Mouse (Mus musculus): ENCODE measurements around the gene Ikzf4.
A peak's percentile ranks its signal among the peaks of the same experiment; 100 is the strongest.

Gene Ikzf4

DNA sequence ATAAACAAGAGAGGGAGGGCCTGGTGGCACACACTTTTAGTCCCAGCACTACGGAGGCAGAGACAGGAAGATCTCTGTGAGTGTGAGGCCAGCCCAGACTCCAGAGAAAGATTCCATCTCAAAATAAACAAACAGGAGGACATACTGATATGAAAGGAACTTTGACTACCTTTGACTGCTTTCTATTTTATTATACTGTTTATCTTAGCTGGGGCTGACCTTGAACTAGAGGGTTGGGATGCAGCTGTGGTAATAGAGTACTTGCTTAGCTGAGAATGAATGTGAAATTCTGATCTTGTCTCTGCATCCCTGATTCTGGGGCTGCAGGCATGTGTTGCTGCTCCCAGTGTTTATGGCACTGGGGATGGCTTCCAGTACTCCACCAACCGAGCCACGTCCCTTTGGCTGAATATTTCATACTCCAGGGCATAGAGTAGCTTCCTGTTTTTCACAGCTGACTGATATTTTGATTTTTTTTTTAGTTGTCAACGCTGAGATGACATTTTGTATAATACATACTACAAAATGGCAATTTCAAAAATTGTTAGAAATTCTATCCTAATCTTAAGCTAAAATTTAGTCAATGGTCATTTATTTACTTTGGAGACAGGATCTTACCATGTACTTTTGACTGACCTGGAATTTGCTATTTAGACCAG, 43.2 kb downstream of the Ikzf4 start:
- DNase-seq: no peak

DNA sequence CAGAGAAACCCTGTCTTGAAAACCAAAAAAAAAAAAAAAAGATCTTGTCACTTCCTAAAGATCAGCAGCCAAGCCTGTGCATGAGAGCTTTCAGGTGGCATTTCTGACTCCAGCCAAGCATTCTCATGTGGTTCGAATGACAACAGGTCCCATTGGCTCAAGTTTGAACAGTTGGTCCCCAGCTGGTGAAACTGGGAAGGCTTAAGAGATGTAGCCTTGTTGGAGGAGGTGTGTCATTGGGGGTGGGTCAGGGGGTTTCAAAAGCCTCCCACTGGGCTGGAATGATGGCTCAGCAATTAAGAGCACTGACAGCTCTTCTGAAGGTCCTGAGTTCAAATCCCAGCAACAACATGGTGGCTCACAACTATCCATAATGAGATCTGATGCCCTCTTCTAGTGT, 44.3 kb downstream of the Ikzf4 start:
- DNase-seq: no peak

DNA sequence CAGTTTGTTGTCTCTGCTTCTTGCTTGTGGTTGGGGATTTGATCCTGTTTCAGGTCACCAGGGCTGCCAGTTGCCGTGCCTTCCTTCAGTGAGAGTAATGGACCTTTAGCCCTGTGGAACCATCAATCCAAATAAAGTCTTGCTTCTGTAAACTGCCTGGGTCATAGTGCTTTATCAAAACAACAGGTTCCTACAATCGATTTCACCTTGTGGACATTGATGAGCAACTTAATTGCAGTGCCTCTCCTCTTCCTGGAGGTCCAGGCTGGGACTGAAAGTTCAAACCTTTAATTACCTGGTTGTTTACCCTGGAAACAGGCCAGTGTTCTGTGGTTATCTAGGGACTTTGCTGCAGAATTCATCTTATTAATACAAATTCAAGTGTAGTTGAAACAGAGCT, 47.3 kb downstream of the Ikzf4 start:
- no peak for DNase-seq

DNA sequence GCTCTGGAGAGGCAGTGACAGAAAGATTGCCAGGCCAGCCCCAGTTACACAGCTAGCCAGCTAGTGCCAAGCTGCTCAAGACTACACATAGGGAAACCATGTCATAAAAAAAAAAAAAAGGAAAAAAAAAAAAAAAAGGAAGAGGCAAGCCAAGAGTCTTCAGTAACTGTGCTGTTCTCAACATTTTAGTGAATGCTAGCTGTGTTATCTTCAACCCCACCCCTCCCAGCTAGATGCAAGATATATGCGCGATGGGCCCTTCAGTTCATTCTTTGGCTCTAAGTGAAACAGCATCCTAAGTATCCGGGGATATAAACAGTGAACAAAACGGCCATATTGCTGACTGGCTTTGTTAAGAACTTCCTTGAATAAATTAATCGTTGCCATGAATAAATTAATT, 53.0 kb downstream of the Ikzf4 start:
- DNase-seq: no peak

DNA sequence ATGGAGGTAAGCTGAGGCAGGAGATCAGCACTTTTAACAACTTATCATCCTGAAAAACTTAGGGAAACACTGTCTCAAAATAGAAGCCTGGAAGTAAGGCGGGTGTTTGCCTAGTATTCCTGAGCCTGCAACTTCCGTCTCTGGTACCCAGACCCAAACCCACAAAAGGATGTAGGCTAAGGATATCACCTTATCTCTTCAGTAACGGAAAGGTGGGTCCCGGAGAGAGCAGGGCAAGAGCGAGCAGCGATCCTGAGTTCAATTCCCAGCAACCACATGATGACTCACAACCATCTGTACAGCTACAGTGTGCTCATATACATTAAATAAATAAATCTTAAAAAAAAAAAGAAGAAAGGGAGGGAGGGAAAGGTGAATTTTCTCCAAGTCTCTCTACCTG, 54.4 kb downstream of the Ikzf4 start:
- DNase-seq: no peak

DNA sequence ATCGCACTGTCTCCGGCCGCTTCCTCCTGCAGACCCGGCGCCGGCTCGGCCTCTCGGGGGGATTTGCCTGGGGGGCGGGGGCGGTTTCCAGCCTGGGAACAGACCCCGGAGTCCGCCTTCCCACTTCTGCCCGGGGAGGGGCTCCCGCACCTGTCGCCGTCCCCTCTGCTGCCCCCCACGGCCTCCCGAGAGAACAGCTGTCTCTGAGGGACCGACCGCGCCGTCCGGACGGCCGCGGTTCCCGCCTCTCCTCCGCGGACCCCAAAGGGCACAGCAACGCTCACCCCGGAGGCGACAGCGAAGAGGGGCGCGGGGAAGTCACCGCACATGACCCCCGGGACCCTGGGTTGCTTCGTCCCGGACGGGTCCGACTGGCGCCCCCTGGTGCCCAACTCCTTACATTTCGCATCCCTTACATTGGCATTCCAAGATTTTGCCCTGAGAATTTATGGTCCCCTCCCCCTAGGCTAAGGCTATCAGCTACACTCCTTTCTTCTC, 55.5 kb downstream of the Ikzf4 start:
- DNase-seq: peak; percentile 22 to 73

DNA sequence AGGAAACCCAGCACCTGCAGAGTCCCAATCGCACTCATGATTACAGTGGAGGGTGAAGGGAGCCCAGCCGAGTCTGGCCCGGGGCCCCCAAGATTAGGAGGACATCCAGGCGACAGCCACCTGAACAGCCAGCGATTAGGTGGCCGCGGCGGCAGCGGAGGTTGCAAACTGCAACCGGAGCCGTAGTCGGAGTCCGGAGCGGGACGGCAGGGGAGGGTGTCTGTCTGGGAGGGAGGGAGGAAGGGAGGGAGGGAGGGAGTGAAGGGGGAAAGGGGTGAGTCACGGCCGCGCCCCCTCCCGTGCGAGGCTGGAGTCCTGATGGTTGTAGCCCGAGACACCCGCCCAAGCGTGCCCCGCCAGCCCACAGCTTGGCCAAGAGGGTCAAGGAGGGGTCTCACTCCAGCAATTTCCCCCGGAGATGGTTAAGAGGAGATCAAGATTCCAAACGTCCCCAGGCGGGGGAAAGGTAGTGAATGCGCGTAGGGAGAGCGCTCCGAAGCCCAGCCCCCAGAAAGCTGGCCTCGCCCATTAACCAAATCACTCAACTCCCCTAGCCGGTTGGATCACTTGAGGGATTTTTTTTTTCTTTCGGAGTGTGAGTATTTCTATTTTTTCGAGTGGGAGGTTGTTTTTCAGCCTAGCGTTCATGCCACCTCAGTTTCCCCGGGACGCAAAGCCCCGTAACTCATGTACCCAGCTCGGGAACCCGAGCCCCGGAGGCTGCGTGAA, 56.2 kb downstream of the Ikzf4 start, which contains the start of gene Erbb3:
Gene Erbb3, minus strand, starts transcription at position 189 of the 729 bp plus-strand sequence.
- DNase-seq: peak; percentile 13 to 38

DNA sequence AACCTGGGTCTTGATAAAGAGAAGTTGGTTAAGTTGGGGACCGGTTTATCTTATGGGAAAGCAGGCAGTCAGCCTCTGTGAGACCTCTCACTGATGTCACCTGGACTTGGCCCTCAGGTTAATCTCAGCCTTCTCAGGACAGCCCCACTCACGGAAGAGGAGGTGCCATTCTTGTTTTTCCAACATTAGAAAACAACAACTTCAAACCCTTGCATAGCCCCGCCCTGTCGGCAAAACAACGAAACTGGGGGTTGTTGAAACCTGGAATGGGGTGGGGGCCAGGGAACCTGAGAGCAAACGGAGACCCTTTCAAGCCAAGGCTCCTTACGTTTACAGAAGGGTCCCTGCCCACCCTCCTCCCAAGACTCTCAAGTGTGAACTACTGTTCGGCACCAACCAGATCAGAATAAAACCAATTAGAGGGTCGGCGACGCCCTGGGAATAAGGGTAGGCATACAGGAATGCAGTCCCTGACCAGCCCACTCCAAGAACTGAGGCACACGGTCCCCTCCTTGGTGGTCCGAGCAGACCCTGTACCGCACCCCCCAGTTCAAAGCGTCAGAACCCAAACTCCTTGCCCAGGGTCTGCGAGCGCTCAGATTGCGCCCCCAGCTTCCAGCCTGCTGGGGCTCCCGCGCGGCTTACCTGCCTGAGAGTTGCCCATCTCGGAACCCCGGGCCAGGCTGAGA, 56.9 kb downstream of the Ikzf4 start:
- no peak for DNase-seq

DNA sequence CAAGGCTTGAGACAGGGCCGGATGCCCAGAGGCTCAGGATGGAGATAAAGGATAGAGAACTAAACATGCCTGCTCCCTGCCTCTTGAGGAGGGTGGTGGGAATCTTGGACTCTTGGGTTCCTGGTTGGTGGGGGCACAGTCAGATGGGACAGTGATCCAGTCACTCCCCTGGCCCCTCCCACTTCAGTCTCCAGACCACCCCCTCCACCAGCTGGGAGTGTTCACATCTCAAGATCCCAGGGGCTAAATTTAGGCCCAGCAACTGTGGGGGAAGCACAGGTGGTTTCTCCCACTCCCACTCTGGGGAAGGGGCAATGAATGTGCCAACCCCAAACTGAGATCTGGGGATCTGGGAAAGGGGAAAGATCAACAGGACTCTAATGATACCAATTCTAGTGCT, 57.7 kb downstream of the Ikzf4 start:
- DNase-seq: no peak

DNA sequence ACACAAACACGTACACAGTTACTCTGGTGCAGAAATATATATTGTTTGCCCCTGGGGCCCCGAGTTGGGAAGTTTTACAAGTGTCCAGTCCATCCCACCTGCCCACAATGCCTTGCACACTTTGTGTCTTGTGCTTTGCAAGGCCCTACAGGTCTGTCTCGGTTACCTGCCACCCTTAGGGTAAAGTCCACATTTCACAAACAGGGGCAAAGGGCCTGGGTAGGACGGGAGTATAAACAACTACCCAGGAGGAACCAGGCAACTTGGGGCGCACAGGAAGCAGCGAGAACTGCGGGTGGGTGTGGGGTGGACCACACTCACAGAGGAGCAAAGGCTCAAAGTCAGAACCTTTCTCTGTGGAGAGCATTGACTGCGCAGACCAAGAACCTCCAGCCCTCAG, 58.1 kb downstream of the Ikzf4 start:
- DNase-seq: no peak

DNA sequence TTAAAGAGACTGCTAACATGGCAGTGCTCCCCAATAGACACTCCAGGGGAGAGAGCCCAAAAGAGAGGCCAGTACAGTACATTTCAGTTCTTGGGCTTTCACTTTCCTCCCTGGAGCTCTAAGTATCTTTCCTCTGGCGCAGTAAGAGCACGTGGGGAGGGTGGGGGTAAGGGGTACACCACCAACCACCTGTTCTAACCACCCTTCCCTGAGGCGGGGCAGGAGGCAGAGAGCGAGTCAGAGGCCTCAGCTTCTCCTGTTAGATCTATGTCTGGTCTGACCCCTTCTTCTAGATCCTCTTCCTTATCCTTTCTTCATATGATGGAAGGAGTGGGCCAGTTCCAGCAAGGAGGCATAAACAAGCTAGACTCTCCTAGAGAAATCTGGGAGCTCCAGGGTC, 58.7 kb downstream of the Ikzf4 start:
- no peak for DNase-seq

DNA sequence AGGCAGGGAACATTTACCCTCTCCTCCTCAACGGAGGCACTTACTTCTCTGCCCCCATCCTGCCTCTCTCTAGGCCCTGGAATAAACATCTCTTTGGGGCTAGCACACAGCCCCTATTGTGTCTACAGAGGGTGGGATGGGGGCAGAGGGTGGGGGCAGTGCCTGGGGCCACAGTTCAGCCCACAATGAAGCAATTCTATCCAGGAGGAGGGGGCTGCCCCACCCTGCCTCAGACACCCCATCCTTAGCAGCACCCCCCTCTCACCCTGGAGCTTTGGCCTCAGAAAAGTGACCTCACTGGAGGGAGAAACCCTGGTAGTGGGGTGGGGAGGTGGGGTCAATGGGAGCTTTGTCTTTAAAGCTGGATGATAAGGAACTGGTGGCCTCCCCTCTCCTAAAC, 59.2 kb downstream of the Ikzf4 start:
- DNase-seq: no peak

DNA sequence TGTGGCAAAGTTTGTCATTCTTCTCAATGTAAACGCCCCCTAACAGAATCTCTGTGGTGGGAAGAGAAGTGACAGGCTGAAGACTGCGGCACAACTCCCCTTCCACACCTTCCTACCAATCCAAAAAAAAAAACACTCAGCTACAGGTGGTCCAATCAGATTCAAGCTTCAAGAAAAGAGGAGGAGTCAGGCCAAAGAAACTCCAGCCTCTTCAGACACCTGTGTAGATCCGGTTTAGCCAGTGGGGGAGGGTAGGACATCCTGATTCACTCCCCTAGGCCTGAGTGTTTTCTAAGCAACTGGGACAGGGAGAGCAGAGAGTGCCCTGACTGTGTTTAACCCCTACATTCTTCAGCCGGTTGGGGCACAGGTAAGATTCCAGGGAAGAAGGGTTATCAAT, 61.4 kb downstream of the Ikzf4 start:
- DNase-seq: no peak

DNA sequence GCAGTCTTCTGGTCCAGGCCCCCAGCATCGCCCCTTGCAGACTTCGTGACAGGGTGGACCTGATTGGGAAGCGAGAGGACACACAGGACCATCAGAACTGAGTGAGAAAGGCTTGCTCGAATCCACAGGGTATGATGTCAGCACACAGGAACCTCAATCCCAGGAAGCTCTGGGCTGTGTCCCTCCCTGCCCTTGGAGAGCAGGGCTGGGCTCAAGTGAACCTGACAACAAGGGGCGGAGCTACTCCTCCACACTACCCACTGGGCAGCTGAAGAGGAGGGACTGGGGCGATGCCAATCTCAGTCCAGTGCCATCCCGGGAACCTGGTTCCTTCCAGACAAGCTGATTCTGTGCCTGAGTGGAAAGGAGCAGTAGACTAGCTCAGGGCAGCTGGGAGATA, 62.1 kb downstream of the Ikzf4 start:
- no peak for DNase-seq

All from spleen, adult 18-20 months (tissue).